Comparison of ENCODE assay signal across 31 mouse cellular contexts in the genomic region with DNA sequence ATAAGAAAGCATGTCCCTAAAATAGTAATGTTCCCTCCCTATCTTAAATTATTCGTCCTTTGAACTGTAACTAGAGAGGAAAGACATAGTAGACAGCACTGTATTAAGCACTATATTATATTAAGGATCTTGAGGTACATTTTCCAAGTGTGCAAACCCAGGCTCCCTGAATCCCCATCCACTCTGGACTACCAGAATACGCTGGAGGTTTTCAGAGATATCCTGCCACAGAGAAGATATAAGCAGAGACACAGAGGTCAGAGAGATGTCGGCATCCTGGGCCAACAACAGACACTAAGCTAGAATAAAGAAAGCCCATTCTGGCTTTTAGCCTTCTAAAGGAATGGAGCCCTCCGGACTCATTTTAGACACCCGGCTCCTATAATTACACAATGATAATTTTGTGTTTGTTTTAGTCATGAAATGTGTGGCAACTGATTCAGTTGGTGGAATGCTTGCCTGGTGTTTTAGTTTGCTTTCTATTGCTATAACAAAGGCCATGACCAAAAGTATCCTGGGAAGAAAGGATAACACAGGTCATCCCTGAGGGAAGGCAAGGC. TPM values are rescaled to one million over a fixed set of nuclear protein-coding genes. Genes with fewer than 3 reads are reported as not detected.
"Had no signal": no experiment of that assay in that cellular context is flagged by ENCODE, and none has a peak within 500 bp of the region (broad histone marks: within the 10 kb centered on the region; RNA-seq: fewer than 3 reads in every experiment).

No protein-coding gene starts in this region.

- DNase-seq: gastrocnemius, adult 2 months; gastrocnemius, postnatal 10 days; gastrocnemius, postnatal 25 days; heart, adult 18-20 months; heart, postnatal 10 days; heart, postnatal 4 days; kidney, adult 18-20 months; kidney, adult 8-10 months; kidney, postnatal 10 days; kidney, postnatal 25 days; kidney, postnatal 4 days; liver had no signal

- H3K9ac ChIP-seq: heart, embryonic 12.5 days; hindbrain, embryonic 14.5 days; intestine, embryonic 15.5 days; limb, embryonic 12.5 days had no signal

- H3K4me1 ChIP-seq: intestine, embryonic 15.5 days had no signal

- ATAC-seq: hindbrain, embryonic 16.5 days; inflammation-experienced regulatory T-cells, adult 6 months; intestine, embryonic 15.5 days; intestine, postnatal 0 days had no signal

- H3K36me3 ChIP-seq: heart, embryonic 10.5 days; heart, embryonic 12.5 days; hindbrain, embryonic 10.5 days; intestine, embryonic 15.5 days; limb, embryonic 10.5 days; limb, embryonic 12.5 days had no signal

- H3K27ac ChIP-seq: gastrocnemius, adult 2 months; heart, embryonic 10.5 days; hindbrain, embryonic 10.5 days; hindbrain, embryonic 14.5 days; intestine, embryonic 15.5 days; layer of hippocampus, adult 2 months; left cerebral cortex, adult 2 months; limb, embryonic 10.5 days; limb, embryonic 12.5 days had no signal

- H3K4me3 ChIP-seq: gastrocnemius, adult 2 months; heart, embryonic 10.5 days; heart, embryonic 12.5 days; hindbrain, embryonic 10.5 days; intestine, embryonic 15.5 days; layer of hippocampus, adult 2 months; left cerebral cortex, adult 2 months; limb, embryonic 10.5 days; limb, embryonic 12.5 days had no signal

- H3K9me3 ChIP-seq: heart, embryonic 10.5 days; heart, embryonic 12.5 days; hindbrain, embryonic 10.5 days; intestine, embryonic 15.5 days; limb, embryonic 10.5 days; limb, embryonic 12.5 days had no signal

- H3K4me2 ChIP-seq: heart, embryonic 12.5 days; hindbrain, embryonic 14.5 days; intestine, embryonic 15.5 days; limb, embryonic 12.5 days had no signal

RNA-seq across cellular contexts. Expression of gene Cdkn2a, which starts 17.0 kb away (rescaled TPM):
- total RNA-seq: gastrocnemius, adult 2 months; gastrocnemius, postnatal 25 days; gastrocnemius, postnatal 4 days; granulocyte monocyte progenitor cell, adult 5-6 weeks; heart, postnatal 25 days; layer of hippocampus, adult 2 months; left cerebral cortex, adult 2 months had no signal
- polyA plus RNA-seq: heart, embryonic 10.5 days; heart, embryonic 12.5 days; heart, embryonic 14.5 days; heart, embryonic 16.5 days; hindbrain, embryonic 10.5 days; hindbrain, embryonic 14.5 days; hindbrain, embryonic 16.5 days; intestine, embryonic 15.5 days; intestine, postnatal 0 days; kidney, embryonic 14.5 days; kidney, embryonic 16.5 days; limb, embryonic 10.5 days; limb, embryonic 12.5 days had no signal

RNA-seq across cellular contexts. Expression of gene Cdkn2b, which starts 33.4 kb away (rescaled TPM):
- total RNA-seq: granulocyte monocyte progenitor cell, adult 5-6 weeks had no signal
